Mouse (Mus musculus) liver, embryonic 14.5 days (tissue): ENCODE data around the gene Rln1.

ENCODE experiments used
- CTCF ChIP-seq: IDR thresholded peaks from 2 replicates; pipeline ENCODE4 v1.5.1; 2016; ENCODE audit warnings: antibody characterized with exemption, low read depth, control low read depth
- EP300 ChIP-seq: IDR thresholded peaks from 2 replicates; pipeline ENCODE4 v1.6.1; 2016; ENCODE audit warnings: antibody characterized with exemption, low read depth

DNA sequence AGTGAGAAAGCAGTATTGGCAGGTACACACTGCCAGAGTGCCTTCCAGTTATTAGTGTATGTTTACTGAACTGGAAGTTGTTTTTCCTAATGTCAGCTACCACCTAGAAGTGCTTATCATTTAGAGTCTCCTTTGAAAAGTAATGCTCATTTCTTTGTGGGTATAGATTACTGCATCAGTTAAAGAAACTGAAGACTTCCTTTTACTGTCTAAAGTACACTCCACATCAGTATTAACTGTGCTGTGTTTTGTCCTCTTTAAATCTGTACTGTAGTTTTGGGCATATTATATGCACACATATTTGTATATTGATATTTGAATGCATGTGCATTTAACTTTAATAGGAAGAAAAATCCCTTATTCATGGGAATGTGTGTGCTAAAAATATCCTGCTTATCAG lies 38.3 kb downstream of the Rln1 start:
- TF ChIP-seq CTCF = no peak
- no peak for TF ChIP-seq EP300
